Mouse (Mus musculus) spleen, adult 2 months (tissue): ENCODE results near the gene Birc2.
A peak's percentile ranks its signal among the peaks of the same experiment; 100 is the strongest.

Experiments used
- CTCF ChIP-seq: fragments of 200-500 bp; IDR thresholded peaks from 2 replicates; pipeline ENCODE4 v1.5.1; 2011; ENCODE audit warnings: mild to moderate bottlenecking, inconsistent platforms; ENCODE audit not compliant: insufficient read depth, insufficient read length, insufficient replicate concordance; ENCODE audit errors: extremely low read depth
- POLR2A ChIP-seq: fragments of 200-500 bp; IDR thresholded peaks from 2 replicates; pipeline ENCODE4 v1.6.1; 2011; ENCODE audit warnings: low read depth, low read length, inconsistent platforms

GRCm38 (mm10) chr9:7836905-7837805, at the start of gene Birc2:
- TF ChIP-seq POLR2A (peak; percentile 54), CTCF (no peak)
